Comparison of ENCODE assay signal across 22 mouse cellular contexts in the genomic region with DNA sequence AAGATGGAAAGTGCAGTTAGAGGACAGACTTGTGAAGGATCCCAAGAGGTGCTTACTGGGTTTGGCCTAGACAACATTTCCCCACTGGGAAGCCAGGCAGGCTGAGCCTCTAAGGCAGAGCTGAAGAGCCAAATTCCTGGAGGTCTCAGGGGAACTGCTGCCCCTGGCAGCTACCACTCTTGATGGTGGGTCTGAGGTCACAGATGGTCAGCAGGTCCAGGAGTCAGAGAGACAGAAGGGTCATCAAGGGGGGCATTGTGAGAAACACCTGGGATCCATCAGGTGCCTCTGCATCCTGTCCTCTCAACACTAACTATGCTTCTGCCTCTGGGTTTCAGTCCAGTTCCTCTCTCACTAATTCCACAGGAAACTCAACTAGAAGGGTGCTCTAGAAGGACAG. TPM values are rescaled to one million over a fixed set of nuclear protein-coding genes. Genes with fewer than 3 reads are reported as not detected.
DNase-seq lines count a peak whose midpoint lies in the region; ATAC-seq and TF ChIP-seq lines count a peak whose summit lies in the region.
"Had no signal": no experiment of that assay in that cellular context is flagged by ENCODE, and none has a peak within 500 bp of the region (broad histone marks: within the 10 kb centered on the region; RNA-seq: fewer than 3 reads in every experiment).

No protein-coding gene starts in this region.

- ATAC-seq in midbrain, embryonic 11.5 days (ENCODE audit: low FRiP score) = no peak
- ATAC-seq in midbrain, embryonic 13.5 days = no peak
- ATAC-seq in forebrain, embryonic 13.5 days = no peak
- ATAC-seq: forebrain, embryonic 15.5 days; forebrain, postnatal 0 days had no signal

- no peak overlapping the region for H3K27ac ChIP-seq in midbrain, embryonic 11.5 days (ENCODE audit: low read depth, low read length)
- no peak overlapping the region for H3K27ac ChIP-seq in midbrain, embryonic 13.5 days
- H3K27ac ChIP-seq in testis, adult 2 months (ENCODE audit: control insufficient read depth, insufficient read depth, low read depth, low read length) = no peak overlapping the region
- H3K27ac ChIP-seq in forebrain, embryonic 13.5 days = no peak overlapping the region
- H3K27ac ChIP-seq: embryonic facial prominence, embryonic 13.5 days; embryonic facial prominence, embryonic 15.5 days; forebrain, embryonic 10.5 days; forebrain, embryonic 12.5 days; forebrain, embryonic 15.5 days had no signal

- DNase-seq in midbrain, embryonic 11.5 days (ENCODE audit: low spot score, missing footprints) = peak; percentile 77
- DNase-seq in testis, postnatal 10 days (ENCODE audit: low spot score) = no peak
- DNase-seq: adrenal gland, adult 2 months; adrenal gland, postnatal 10 days; adrenal gland, postnatal 25 days; cerebellum, adult 11 months; cerebellum, adult 18-20 months; cerebellum, adult 8-10 months; cerebellum, adult 9-11 months; cerebellum, postnatal 14 days; cerebellum, postnatal 36 days; embryo, embryonic 11 days; forebrain, postnatal 0 days had no signal

- no peaks in the 10 kb centered on the region for H3K4me1 ChIP-seq in midbrain, embryonic 11.5 days (ENCODE audit: control insufficient read depth, insufficient read depth, low read length)
- no peaks in the 10 kb centered on the region for H3K4me1 ChIP-seq in midbrain, embryonic 13.5 days (replicated peaks)
- H3K4me1 ChIP-seq in testis, adult 2 months (ENCODE audit: control insufficient read depth, insufficient read depth, low read length) = no peaks in the 10 kb centered on the region
- no peaks in the 10 kb centered on the region for H3K4me1 ChIP-seq in forebrain, embryonic 13.5 days
- H3K4me1 ChIP-seq: embryonic facial prominence, embryonic 13.5 days; embryonic facial prominence, embryonic 15.5 days; forebrain, embryonic 10.5 days; forebrain, embryonic 12.5 days; forebrain, embryonic 15.5 days had no signal

- H3K4me2 ChIP-seq in midbrain, embryonic 11.5 days = no peak overlapping the region
- no peak overlapping the region for H3K4me2 ChIP-seq in midbrain, embryonic 13.5 days (replicated peaks)
- no peak overlapping the region for H3K4me2 ChIP-seq in forebrain, embryonic 13.5 days
- H3K4me2 ChIP-seq: embryonic facial prominence, embryonic 13.5 days; embryonic facial prominence, embryonic 15.5 days; forebrain, embryonic 12.5 days; forebrain, embryonic 15.5 days had no signal

- no peaks in the 10 kb centered on the region for H3K36me3 ChIP-seq in midbrain, embryonic 11.5 days (ENCODE audit: control insufficient read depth, insufficient read depth, low read length)
- H3K36me3 ChIP-seq in midbrain, embryonic 13.5 days = no peaks in the 10 kb centered on the region
- no peaks in the 10 kb centered on the region for H3K36me3 ChIP-seq in testis, adult 2 months (ENCODE audit: control insufficient read depth, insufficient read depth, low read length)
- H3K36me3 ChIP-seq in forebrain, embryonic 13.5 days (ENCODE audit: poor library complexity, severe bottlenecking) = no peaks in the 10 kb centered on the region
- H3K36me3 ChIP-seq: embryonic facial prominence, embryonic 13.5 days; embryonic facial prominence, embryonic 15.5 days; forebrain, embryonic 10.5 days; forebrain, embryonic 12.5 days; forebrain, embryonic 15.5 days had no signal

- TF ChIP-seq CTCF in testis, adult 2 months (IDR thresholded peaks at IDR 0.05; ENCODE audit: control insufficient read depth, insufficient read depth, insufficient replicate concordance, low read depth, low read length) = no peak

- H3K9me3 ChIP-seq in midbrain, embryonic 11.5 days (ENCODE audit: control insufficient read depth, low read length) = no peaks in the 10 kb centered on the region
- H3K9me3 ChIP-seq in midbrain, embryonic 13.5 days = no peaks in the 10 kb centered on the region
- H3K9me3 ChIP-seq in forebrain, embryonic 13.5 days (replicated peaks) = no peaks in the 10 kb centered on the region
- H3K9me3 ChIP-seq: embryonic facial prominence, embryonic 13.5 days; embryonic facial prominence, embryonic 15.5 days; forebrain, embryonic 10.5 days; forebrain, embryonic 12.5 days; forebrain, embryonic 15.5 days had no signal

- H3K27me3 ChIP-seq in midbrain, embryonic 11.5 days (ENCODE audit: control insufficient read depth, insufficient read depth, low read length) = no peaks in the 10 kb centered on the region
- no peaks in the 10 kb centered on the region for H3K27me3 ChIP-seq in midbrain, embryonic 13.5 days
- no peaks in the 10 kb centered on the region for H3K27me3 ChIP-seq in testis, adult 2 months (ENCODE audit: control insufficient read depth, insufficient read depth, low read length)
- no peaks in the 10 kb centered on the region for H3K27me3 ChIP-seq in forebrain, embryonic 13.5 days
- H3K27me3 ChIP-seq: embryonic facial prominence, embryonic 13.5 days; embryonic facial prominence, embryonic 15.5 days; forebrain, embryonic 12.5 days; forebrain, embryonic 15.5 days had no signal

- peak; percentile 38; the same call in 1 of the 2 replicates for TF ChIP-seq POLR2A in testis, adult 2 months (IDR thresholded peaks at IDR 0.05; ENCODE audit: control insufficient read depth, low read depth, low read length)

- H3K9ac ChIP-seq in midbrain, embryonic 11.5 days (ENCODE audit: low read length) = no peak overlapping the region
- no peak overlapping the region for H3K9ac ChIP-seq in midbrain, embryonic 13.5 days (replicated peaks)
- no peak overlapping the region for H3K9ac ChIP-seq in forebrain, embryonic 13.5 days
- H3K9ac ChIP-seq: embryonic facial prominence, embryonic 13.5 days; embryonic facial prominence, embryonic 15.5 days; forebrain, embryonic 12.5 days; forebrain, embryonic 15.5 days; forebrain, postnatal 0 days had no signal

- no peak overlapping the region for H3K4me3 ChIP-seq in midbrain, embryonic 11.5 days (ENCODE audit: low read depth, low read length)
- H3K4me3 ChIP-seq in midbrain, embryonic 13.5 days (replicated peaks) = no peak overlapping the region
- no peak overlapping the region; the same call in 1 of the 2 replicates for H3K4me3 ChIP-seq in testis, adult 2 months (ENCODE audit: control insufficient read depth, low read depth, low read length)
- no peak overlapping the region for H3K4me3 ChIP-seq in forebrain, embryonic 13.5 days
- H3K4me3 ChIP-seq: embryonic facial prominence, embryonic 13.5 days; embryonic facial prominence, embryonic 15.5 days; erythroblast, embryonic 14.5 days; forebrain, embryonic 10.5 days; forebrain, embryonic 12.5 days; forebrain, embryonic 15.5 days had no signal

RNA-seq across cellular contexts. Expression of a gene that starts 10.1 kb away (rescaled TPM):
- 0.63 TPM in 1 of 2 replicates, not detected in the other for polyA plus RNA-seq in midbrain, embryonic 11.5 days (2014; fragmentation: Nextera tagmentation; extraction: Ambion mirVana)
- 0.32 and 0.54 TPM in 2 replicates for polyA plus RNA-seq in midbrain, embryonic 13.5 days (2015; fragmentation: Nextera tagmentation; extraction: Ambion mirVana)
- polyA plus RNA-seq in testis, adult 2 months (2012; rRNA removed) = 1.6 and 2.4 TPM in 2 replicates
- polyA plus RNA-seq in forebrain, embryonic 13.5 days (2015; fragmentation: Nextera tagmentation; extraction: Ambion mirVana) = 0.23 and 0.48 TPM in 2 replicates
- polyA plus RNA-seq: adrenal gland, adult 2 months; forebrain, embryonic 10.5 days had no signal
